Mouse (Mus musculus): ENCODE measurements at regions not wholly inside any gene's neighbourhood (a gene's known extent, or its start where the extent isn't known, plus 50 kb on each side); places are given as distances from the start of the nearest gene placed in this dataset.

GRCm38 (mm10) chr11:65365751-65366559, 96.2 kb upstream of the Myocd start:
- DNase-seq (ENCODE audit: extremely low read depth, low read depth, low spot score): no peak

- no peak for DNase-seq (ENCODE audit: extremely low read depth, low read depth, low spot score)
Observed at GRCm38 (mm10) chr11:65364910-65365309, 95.1 kb upstream of the Myocd start.

- DNase-seq (ENCODE audit: extremely low read depth, low read depth, low spot score): no peak
Observed at GRCm38 (mm10) chr11:65363846-65364245, 94.1 kb upstream of the Myocd start.

- DNase-seq (ENCODE audit: extremely low read depth, low read depth, low spot score): no peak
Observed at GRCm38 (mm10) chr11:65360729-65361128, 90.9 kb upstream of the Myocd start.

GRCm38 (mm10) chr11:65358908-65359307, 89.1 kb upstream of the Myocd start:
- DNase-seq (ENCODE audit: extremely low read depth, low read depth, low spot score): no peak

GRCm38 (mm10) chr11:65352516-65352915, 82.7 kb upstream of the Myocd start:
- DNase-seq (ENCODE audit: extremely low read depth, low read depth, low spot score): no peak

GRCm38 (mm10) chr11:65349013-65349412, 79.2 kb upstream of the Myocd start:
- no peak for DNase-seq (ENCODE audit: extremely low read depth, low read depth, low spot score)

- no peak for DNase-seq (ENCODE audit: extremely low read depth, low read depth, low spot score)
Observed at GRCm38 (mm10) chr11:65341683-65342440, 72.1 kb upstream of the Myocd start.

- no peak for DNase-seq (ENCODE audit: extremely low read depth, low read depth, low spot score)
Observed at GRCm38 (mm10) chr11:65334286-65334685, 64.5 kb upstream of the Myocd start.

- no peak for DNase-seq (ENCODE audit: extremely low read depth, low read depth, low spot score)
Observed at GRCm38 (mm10) chr11:65333101-65333500, 63.3 kb upstream of the Myocd start.

- no peak for DNase-seq (ENCODE audit: extremely low read depth, low read depth, low spot score)
Observed at GRCm38 (mm10) chr11:65322877-65323440, 53.2 kb upstream of the Myocd start.

Data from fat pad, adult 2 months (tissue).